Mouse (Mus musculus) neural tube, embryonic 12.5 days (tissue): ENCODE results near the gene Cgnl1. TPM values are rescaled to one million over a fixed set of nuclear protein-coding genes. Genes with fewer than 3 reads are reported as not detected.

ENCODE experiments used
- ATAC-seq: fragments of 200-750 bp; cut with Nextera tagmentation; 2 replicates; pipeline ENCODE4 v1.8.0; 2017; ENCODE audit warnings: low read depth, mild to moderate bottlenecking, moderate TSS enrichment, moderate library complexity; ENCODE audit not compliant: low FRiP score
- H3K27ac ChIP-seq: fragments of 300-500 bp; sonication (generic); 2 replicates; pipeline ENCODE4 v1.5.1; 2016
- H3K27me3 ChIP-seq: fragments of 300-500 bp; sonication (generic); replicated peaks from 2 replicates; pipeline ENCODE4 v1.6.1; 2016; ENCODE audit warnings: mild to moderate bottlenecking
- H3K36me3 ChIP-seq: fragments of 300-500 bp; sonication (generic); 2 replicates; pipeline ENCODE4 v1.6.1; 2016; ENCODE audit warnings: mild to moderate bottlenecking
- H3K4me1 ChIP-seq: fragments of 300-500 bp; sonication (generic); 2 replicates; pipeline ENCODE4 v1.6.1; 2016
- H3K4me2 ChIP-seq: fragments of 300-500 bp; sonication (generic); replicated peaks from 2 replicates; pipeline ENCODE4 v1.6.1; 2016; ENCODE audit warnings: mild to moderate bottlenecking
- H3K4me3 ChIP-seq: fragments of 300-500 bp; sonication (generic); 2 replicates; pipeline ENCODE4 v1.5.1; 2016
- H3K9ac ChIP-seq: fragments of 300-500 bp; sonication (generic); 2 replicates; pipeline ENCODE4 v1.6.1; 2016; ENCODE audit warnings: mild to moderate bottlenecking
- H3K9me3 ChIP-seq: fragments of 300-500 bp; sonication (generic); 2 replicates; pipeline ENCODE4 v1.6.1; 2016; ENCODE audit warnings: mild to moderate bottlenecking
- WGBS: fragments of 180-500 bp; shearing (Covaris S2); methylation state at CpG from one replicate; pipeline ENCODE4 v1.1.7; 2016; 5-methylcytosine and 5-hydroxymethylcytosine counted together
- polyA plus RNA-seq: library from polyadenylated mRNA; unstranded; fragments of >200 nt; fragmentation: Nextera tagmentation; extraction: Ambion mirVana; gene quantifications from 2 replicates; pipeline ENCODE4 v1.2.1, GENCODE M21; 2016

The Cgnl1 gene
- polyA plus RNA-seq, 1 experiment from 2014 or later = 8.6 TPM

DNA sequence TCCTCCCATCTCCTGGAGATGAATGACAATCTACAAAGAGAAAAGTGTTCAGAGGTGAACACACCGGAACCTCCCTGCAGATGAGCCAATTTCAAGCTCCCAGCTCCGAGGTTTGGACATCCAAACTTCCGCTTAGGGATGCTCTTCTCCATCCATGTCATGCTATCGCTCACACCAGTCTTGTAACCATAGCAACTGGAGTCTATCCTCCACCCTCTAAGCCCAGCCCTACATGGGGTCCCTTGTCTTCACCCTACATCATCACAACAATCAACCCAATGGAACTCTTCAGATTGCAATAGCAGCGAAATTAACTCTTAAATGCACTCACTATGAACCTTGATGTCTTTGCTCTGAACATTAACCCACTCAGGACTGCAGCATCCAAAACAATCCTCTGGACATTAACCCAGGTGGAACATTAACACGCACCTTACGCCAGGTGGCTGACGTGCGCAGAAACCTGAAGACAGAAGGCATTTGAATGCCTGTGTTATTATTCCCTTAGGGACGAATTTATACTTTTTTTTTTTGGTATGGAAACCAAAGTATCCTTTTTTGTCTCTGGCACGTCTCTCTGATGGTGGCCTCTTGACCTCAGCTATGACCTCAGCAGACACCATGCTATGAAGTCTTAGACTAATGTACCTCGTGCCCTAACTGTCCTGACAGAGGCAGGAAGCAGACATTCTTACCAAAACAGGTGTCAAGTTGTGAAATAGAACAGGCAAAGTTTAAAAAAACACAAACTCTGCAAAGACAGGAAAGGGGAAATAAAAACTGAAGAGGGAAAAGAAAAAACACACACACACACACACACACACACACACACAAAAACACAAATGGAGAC, 33.1 kb downstream of the Cgnl1 start:
- Histone ChIP-seq H3K9me3 (no peaks in the 10 kb centered on the region), H3K4me1 (no peaks in the 10 kb centered on the region), H3K4me2 (no peak overlapping the region), H3K4me3 (no peak overlapping the region), H3K27ac (no peak overlapping the region), H3K27me3 (no peaks in the 10 kb centered on the region), H3K36me3 (no peaks in the 10 kb centered on the region), H3K9ac (no peak overlapping the region)
- WGBS = 76% methylated on average over 12 of the region's 12 CpGs
- ATAC-seq = no peak

- Histone ChIP-seq H3K36me3 (no peaks in the 10 kb centered on the region), H3K4me1 (no peaks in the 10 kb centered on the region), H3K4me2 (no peak overlapping the region), H3K27me3 (no peaks in the 10 kb centered on the region), H3K4me3 (no peak overlapping the region), H3K9ac (no peak overlapping the region), H3K27ac (no peak overlapping the region), H3K9me3 (no peaks in the 10 kb centered on the region)
- no peak for ATAC-seq
- WGBS = 74% methylated on average over 3 of the region's 3 CpGs
Observed at GRCm38 (mm10) chr9:71737257-71738023, 34.0 kb downstream of the Cgnl1 start.

DNA sequence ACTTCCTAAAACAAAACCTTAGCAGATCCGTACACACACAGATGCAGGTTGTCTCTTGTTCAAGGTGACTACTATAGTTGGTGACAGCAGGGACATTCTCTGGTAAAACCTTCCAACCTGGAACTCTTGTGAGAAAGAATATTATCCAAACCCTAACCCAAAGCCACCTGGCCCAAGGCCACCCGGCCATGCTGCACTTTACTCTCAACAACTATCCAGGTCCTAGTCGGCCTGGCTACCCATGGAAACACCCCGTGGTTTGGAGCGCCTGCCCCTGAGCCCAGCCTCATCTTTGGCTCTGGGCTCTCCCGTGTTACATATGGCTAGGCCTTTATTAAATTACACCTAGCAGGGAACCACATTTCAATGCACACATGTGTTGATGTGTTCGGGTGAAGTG, 35.5 kb downstream of the Cgnl1 start:
- no peak overlapping the region for H3K4me3 ChIP-seq
- no peaks in the 10 kb centered on the region for H3K27me3 ChIP-seq
- no peak overlapping the region for H3K4me2 ChIP-seq
- H3K27ac ChIP-seq = no peak overlapping the region
- no peak overlapping the region for H3K9ac ChIP-seq
- no peak for ATAC-seq
- H3K4me1 ChIP-seq = no peaks in the 10 kb centered on the region
- H3K36me3 ChIP-seq = no peaks in the 10 kb centered on the region
- no peaks in the 10 kb centered on the region for H3K9me3 ChIP-seq
- WGBS = 89% methylated on average over 7 of the region's 7 CpGs

DNA sequence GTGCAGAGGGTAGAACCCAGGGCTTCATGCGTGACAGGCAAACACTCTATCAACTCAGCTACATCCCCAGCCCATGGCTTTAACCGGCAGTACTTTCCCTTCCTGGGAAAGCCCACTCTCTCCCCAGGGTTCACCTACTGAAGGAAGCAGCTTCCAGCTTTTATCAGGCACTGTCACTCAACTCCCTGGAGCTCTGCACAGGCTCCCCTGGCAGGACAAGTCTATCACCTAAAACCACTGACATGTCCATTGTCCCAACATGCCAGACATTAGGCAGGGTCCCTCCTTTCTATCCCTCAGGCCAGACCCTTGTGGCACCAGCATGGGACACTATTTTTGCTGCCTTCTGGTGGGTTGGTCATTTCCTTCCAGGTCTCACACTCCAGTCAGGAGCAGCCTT, 37.8 kb downstream of the Cgnl1 start:
- ATAC-seq = no peak
- Histone ChIP-seq H3K27ac (no peak overlapping the region), H3K4me2 (no peak overlapping the region), H3K36me3 (no peaks in the 10 kb centered on the region), H3K9me3 (no peaks in the 10 kb centered on the region), H3K4me1 (no peaks in the 10 kb centered on the region), H3K4me3 (no peak overlapping the region), H3K27me3 (no peaks in the 10 kb centered on the region), H3K9ac (no peak overlapping the region)
- 82% methylated on average over 2 of the region's 2 CpGs for WGBS

DNA sequence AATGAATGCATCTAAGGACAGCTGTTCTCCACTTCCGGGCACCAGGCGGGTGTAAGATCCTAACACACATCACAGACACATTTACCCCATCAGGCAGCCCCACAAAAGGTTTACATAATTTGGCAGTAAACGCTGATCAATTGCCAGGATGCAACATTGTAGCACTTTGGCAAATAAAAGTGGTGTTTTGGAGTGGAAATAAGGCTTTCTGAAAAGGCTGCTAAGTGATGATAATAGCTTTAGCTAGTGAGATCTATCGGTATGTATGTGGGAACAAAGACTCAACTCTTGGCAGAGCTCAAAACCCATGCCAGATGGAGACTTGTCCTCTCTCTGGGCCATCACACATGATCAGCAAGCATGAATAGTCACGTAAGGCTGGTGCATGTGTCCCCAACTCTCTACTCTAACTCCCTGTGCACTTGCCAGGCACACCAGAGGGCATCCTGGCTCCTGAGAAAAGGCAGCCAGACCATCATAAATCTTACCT, 42.5 kb downstream of the Cgnl1 start:
- H3K27ac ChIP-seq = no peak overlapping the region
- H3K4me3 ChIP-seq = no peak overlapping the region
- 70% methylated on average over 5 of the region's 5 CpGs for WGBS
- H3K27me3 ChIP-seq = no peaks in the 10 kb centered on the region
- H3K4me2 ChIP-seq = no peak overlapping the region
- H3K9me3 ChIP-seq = no peaks in the 10 kb centered on the region
- H3K4me1 ChIP-seq = no peaks in the 10 kb centered on the region
- no peaks in the 10 kb centered on the region for H3K36me3 ChIP-seq
- no peak for ATAC-seq
- no peak overlapping the region for H3K9ac ChIP-seq

DNA sequence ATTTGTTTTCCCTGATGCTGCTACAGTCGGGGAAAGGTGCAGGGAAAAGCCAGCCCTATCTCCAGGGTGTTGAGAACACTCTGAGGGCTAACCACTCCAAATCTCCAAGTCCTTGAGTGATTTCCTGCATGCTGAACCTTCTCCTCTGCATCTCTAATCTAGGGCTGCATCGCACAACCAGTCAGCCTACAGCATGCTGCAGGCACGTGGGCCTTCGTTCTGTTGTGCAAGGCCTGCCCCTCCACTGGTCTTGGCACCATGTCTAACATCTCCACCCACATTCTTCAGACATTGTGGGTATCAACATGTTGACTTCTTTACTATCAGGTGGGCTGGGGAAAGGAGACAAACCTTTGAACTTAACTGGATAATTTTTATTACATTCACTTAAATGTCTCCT, 44.2 kb downstream of the Cgnl1 start:
- H3K4me1 ChIP-seq = no peaks in the 10 kb centered on the region
- no peak overlapping the region for H3K4me2 ChIP-seq
- no peak for ATAC-seq
- no peak overlapping the region for H3K27ac ChIP-seq
- H3K36me3 ChIP-seq = no peaks in the 10 kb centered on the region
- no peak overlapping the region for H3K9ac ChIP-seq
- no peaks in the 10 kb centered on the region for H3K27me3 ChIP-seq
- WGBS = 86% methylated on average over 4 of the region's 4 CpGs
- no peaks in the 10 kb centered on the region for H3K9me3 ChIP-seq
- no peak overlapping the region for H3K4me3 ChIP-seq

GRCm38 (mm10) chr9:71726121-71726520, 45.3 kb downstream of the Cgnl1 start:
- H3K27me3 ChIP-seq = no peaks in the 10 kb centered on the region
- H3K4me1 ChIP-seq = no peaks in the 10 kb centered on the region
- no peaks in the 10 kb centered on the region for H3K36me3 ChIP-seq
- H3K4me3 ChIP-seq = no peak overlapping the region
- WGBS = 83% methylated on average over 3 of the region's 3 CpGs
- no peak for ATAC-seq
- no peak overlapping the region for H3K27ac ChIP-seq
- H3K9ac ChIP-seq = no peak overlapping the region
- H3K4me2 ChIP-seq = no peak overlapping the region
- no peaks in the 10 kb centered on the region for H3K9me3 ChIP-seq

GRCm38 (mm10) chr9:71722366-71722765, 49.0 kb downstream of the Cgnl1 start:
- Histone ChIP-seq H3K4me2 (no peak overlapping the region), H3K4me3 (no peak overlapping the region), H3K9ac (no peak overlapping the region), H3K36me3 (no peaks in the 10 kb centered on the region), H3K4me1 (no peaks in the 10 kb centered on the region), H3K9me3 (no peaks in the 10 kb centered on the region), H3K27ac (no peak overlapping the region), H3K27me3 (no peaks in the 10 kb centered on the region)
- 80% methylated on average over 3 of the region's 3 CpGs for WGBS
- ATAC-seq = no peak

DNA sequence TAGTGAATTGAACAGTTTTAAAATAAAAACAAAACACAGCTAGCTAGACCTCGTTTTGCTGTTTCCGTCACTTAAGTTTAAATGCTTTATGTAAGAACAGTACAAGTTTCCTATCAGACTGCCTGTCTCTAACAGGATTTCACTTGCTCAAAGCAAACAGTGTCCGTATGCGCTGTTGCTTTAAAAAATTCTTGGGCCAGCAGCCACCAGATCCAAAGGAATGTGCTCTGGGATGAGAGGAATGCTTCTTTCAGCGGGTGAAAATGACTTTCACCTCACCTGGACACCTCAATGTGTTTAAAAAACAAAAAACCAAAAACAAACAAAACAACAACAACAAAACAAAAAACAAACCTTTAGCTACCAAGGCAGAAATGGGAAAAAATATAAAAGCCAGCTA, 54.4 kb downstream of the Cgnl1 start:
- 80% methylated on average over 5 of the region's 5 CpGs for WGBS
- no peaks in the 10 kb centered on the region for H3K27me3 ChIP-seq
- H3K36me3 ChIP-seq = no peaks in the 10 kb centered on the region
- ATAC-seq = no peak
- H3K9ac ChIP-seq = no peak overlapping the region
- H3K27ac ChIP-seq = no peak overlapping the region
- no peak overlapping the region for H3K4me2 ChIP-seq
- H3K4me3 ChIP-seq = no peak overlapping the region
- no peaks in the 10 kb centered on the region for H3K9me3 ChIP-seq
- no peaks in the 10 kb centered on the region for H3K4me1 ChIP-seq

GRCm38 (mm10) chr9:71710776-71711175, 60.6 kb downstream of the Cgnl1 start:
- no peak overlapping the region for H3K27ac ChIP-seq
- H3K9me3 ChIP-seq = no peaks in the 10 kb centered on the region
- H3K4me3 ChIP-seq = no peak overlapping the region
- H3K4me1 ChIP-seq = no peaks in the 10 kb centered on the region
- ATAC-seq = no peak
- H3K36me3 ChIP-seq = no peaks in the 10 kb centered on the region
- H3K4me2 ChIP-seq = no peak overlapping the region
- no peaks in the 10 kb centered on the region for H3K27me3 ChIP-seq
- 90% methylated on average over 10 of the region's 10 CpGs for WGBS
- H3K9ac ChIP-seq = no peak overlapping the region

GRCm38 (mm10) chr9:71709199-71709598, 62.2 kb downstream of the Cgnl1 start:
- Histone ChIP-seq H3K4me3 (no peak overlapping the region), H3K4me2 (no peak overlapping the region), H3K36me3 (no peaks in the 10 kb centered on the region), H3K9me3 (no peaks in the 10 kb centered on the region), H3K27ac (no peak overlapping the region), H3K27me3 (no peaks in the 10 kb centered on the region), H3K4me1 (no peaks in the 10 kb centered on the region), H3K9ac (no peak overlapping the region)
- 93% methylated on average over 11 of the region's 11 CpGs for WGBS
- ATAC-seq = no peak

- Histone ChIP-seq H3K27ac (no peak overlapping the region), H3K4me3 (no peak overlapping the region), H3K9ac (no peak overlapping the region), H3K4me2 (no peak overlapping the region), H3K27me3 (no peaks in the 10 kb centered on the region), H3K4me1 (no peaks in the 10 kb centered on the region), H3K9me3 (no peaks in the 10 kb centered on the region), H3K36me3 (no peaks in the 10 kb centered on the region)
- WGBS = 91% methylated on average over 7 of the region's 7 CpGs
- no peak for ATAC-seq
Observed at GRCm38 (mm10) chr9:71707989-71708388, 63.4 kb downstream of the Cgnl1 start.
